Mouse (Mus musculus): ENCODE results near the gene Gm20547. TPM values are rescaled to one million over a fixed set of nuclear protein-coding genes. Genes with fewer than 3 reads are reported as not detected.
"Not testable (repeated sequence)": the region's sequence is repeated elsewhere in the genome, so short reads cannot be mapped to it uniquely, and the experiment has no call there.

Gene Gm20547
- polyA plus RNA-seq, 1 experiment from 2014 or later: not detected

- no peaks in the 10 kb centered on the region for H3K9me3 ChIP-seq (ENCODE audit: control insufficient read depth, low read length)
- H3K27me3 ChIP-seq (ENCODE audit: control insufficient read depth, insufficient read depth, low read length): no peaks in the 10 kb centered on the region
- no peak for ATAC-seq (ENCODE audit: insufficient number of reproducible peaks, low FRiP score, low TSS enrichment, low read depth)
- peaks cover 35% of the 10 kb centered on the region for H3K36me3 ChIP-seq (ENCODE audit: control insufficient read depth, insufficient read depth, low read length)
- no peak overlapping the region for H3K27ac ChIP-seq (replicated peaks; ENCODE audit: low read depth, low read length)
- H3K4me2 ChIP-seq (ENCODE audit: low read depth, severe bottlenecking): no peak overlapping the region; the same call in 1 of the 2 replicates
- no peak overlapping the region for H3K9ac ChIP-seq (ENCODE audit: low read length)
- peaks cover 12% of the 10 kb centered on the region for H3K4me1 ChIP-seq (ENCODE audit: control insufficient read depth, insufficient read depth, low read length)
- 86% methylated on average over 6 of the region's 6 CpGs for WGBS
- H3K4me3 ChIP-seq (ENCODE audit: low read depth, low read length): no peak overlapping the region; the same call in 1 of the 2 replicates
- DNase-seq (ENCODE audit: low spot score): no peak
These were observed 41.0 kb downstream of the Gm20547 start for GRCm38 (mm10) chr17:34840736-34841307.

DNA sequence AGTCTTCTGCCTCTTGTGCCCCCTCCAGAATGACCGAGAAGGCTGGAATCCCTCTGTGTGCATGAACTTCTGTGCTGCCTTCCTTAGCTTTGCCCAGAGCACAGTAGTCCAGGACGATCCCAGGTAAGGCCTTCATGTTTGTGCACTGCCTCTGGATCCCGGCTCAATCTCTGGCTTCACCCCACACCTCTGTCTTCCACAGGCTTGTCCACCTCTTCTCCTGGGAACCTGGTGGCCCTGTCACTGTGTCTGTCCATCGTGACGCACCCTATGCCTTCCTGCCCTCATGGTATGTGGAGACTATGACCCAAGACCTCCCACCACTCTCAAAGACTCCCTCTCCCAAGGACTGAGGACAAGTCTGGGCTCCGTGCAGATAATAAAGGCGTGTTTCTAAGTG, 43.1 kb downstream of the Gm20547 start:
- no peak overlapping the region for H3K4me3 ChIP-seq (ENCODE audit: low read depth, low read length)

GRCm38 (mm10) chr17:34837464-34838324, 44.1 kb downstream of the Gm20547 start:
- DNase-seq (ENCODE audit: low spot score) (peak; percentile 25), ATAC-seq (ENCODE audit: insufficient number of reproducible peaks, low FRiP score, low TSS enrichment, low read depth) (no peak)
- 0 out of 2 replicates have a peak overlapping the region, but pooled peaks have one; percentile 45 for H3K27ac ChIP-seq (replicated peaks; ENCODE audit: low read depth, low read length)
- H3K27me3 ChIP-seq (ENCODE audit: control insufficient read depth, insufficient read depth, low read length): no peaks in the 10 kb centered on the region
- H3K4me1 ChIP-seq (ENCODE audit: control insufficient read depth, insufficient read depth, low read length): peaks cover 16% of the 10 kb centered on the region
- peak overlapping the region; percentile 53 for H3K4me3 ChIP-seq (ENCODE audit: low read depth, low read length)
- H3K9ac ChIP-seq (ENCODE audit: low read length): peak overlapping the region; percentile 55
- H3K36me3 ChIP-seq (ENCODE audit: control insufficient read depth, insufficient read depth, low read length): peaks cover 26% of the 10 kb centered on the region
- WGBS: 41% methylated on average over 39 of the region's 43 CpGs
- H3K4me2 ChIP-seq (ENCODE audit: low read depth, severe bottlenecking): peak overlapping the region; percentile 98
- H3K9me3 ChIP-seq (ENCODE audit: control insufficient read depth, low read length): no peaks in the 10 kb centered on the region

More for the DNA sequence above, 43.1 kb downstream of the Gm20547 start:
- Histone ChIP-seq H3K4me2 (ENCODE audit: low read depth, severe bottlenecking) (no peak overlapping the region), H3K4me1 (ENCODE audit: control insufficient read depth, insufficient read depth, low read length) (peaks cover 16% of the 10 kb centered on the region), H3K27me3 (ENCODE audit: control insufficient read depth, insufficient read depth, low read length) (no peaks in the 10 kb centered on the region), H3K36me3 (ENCODE audit: control insufficient read depth, insufficient read depth, low read length) (peaks cover 26% of the 10 kb centered on the region), H3K9ac (ENCODE audit: low read length) (no peak overlapping the region), H3K27ac (replicated peaks; ENCODE audit: low read depth, low read length) (no peak overlapping the region), H3K9me3 (ENCODE audit: control insufficient read depth, low read length) (no peaks in the 10 kb centered on the region)
- WGBS: 93% methylated on average over 7 of the region's 7 CpGs
- no peak for ATAC-seq (ENCODE audit: insufficient number of reproducible peaks, low FRiP score, low TSS enrichment, low read depth)
- DNase-seq (ENCODE audit: low spot score): no peak

DNA sequence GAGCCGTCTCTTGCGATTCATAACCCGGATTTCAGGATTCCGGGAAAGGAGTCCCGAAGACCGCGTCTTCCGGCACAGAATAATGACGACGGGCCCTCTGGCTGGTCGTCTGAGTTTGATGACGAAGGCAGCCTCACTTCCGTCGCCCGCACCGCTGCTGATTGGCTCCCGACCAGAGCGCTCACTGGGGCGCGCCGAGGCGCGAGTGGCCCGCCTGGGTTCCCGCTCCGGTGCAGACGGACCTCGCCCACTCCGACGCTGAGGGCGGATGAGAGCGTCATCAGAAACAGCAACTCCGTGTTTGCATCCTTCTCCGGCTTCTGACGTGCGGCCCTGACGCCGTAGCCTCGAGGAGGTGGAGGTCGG, 45.0 kb downstream of the Gm20547 start, which contains the start of the genes Stk19 and Dxo:
Gene Stk19, minus strand, starts transcription at position 90 of the 366 bp plus-strand sequence.
Gene Dxo, plus strand, starts transcription at position 164 of the 366 bp plus-strand sequence.
- WGBS: under 1% methylated on average over 40 of the region's 40 CpGs
- Histone ChIP-seq H3K4me2 (ENCODE audit: low read depth, severe bottlenecking) (peak within 1 kb of the TSS; percentile 98), H3K36me3 (ENCODE audit: control insufficient read depth, insufficient read depth, low read length) (peaks cover 19% of the 10 kb centered on the region), H3K4me1 (ENCODE audit: control insufficient read depth, insufficient read depth, low read length) (peaks cover 16% of the 10 kb centered on the region), H3K27me3 (ENCODE audit: control insufficient read depth, insufficient read depth, low read length) (no peaks in the 10 kb centered on the region), H3K9ac (ENCODE audit: low read length) (peak within 1 kb of the TSS; percentile 55), H3K4me3 (ENCODE audit: low read depth, low read length) (peak within 1 kb of the TSS; percentile 53), H3K9me3 (ENCODE audit: control insufficient read depth, low read length) (no peaks in the 10 kb centered on the region), H3K27ac (replicated peaks; ENCODE audit: low read depth, low read length) (0 out of 2 replicates have a peak within 1 kb of the TSS, but pooled peaks have one; percentile 45)
- ATAC-seq (ENCODE audit: insufficient number of reproducible peaks, low FRiP score, low TSS enrichment, low read depth): peak; percentile 85
- peak; percentile 98 for DNase-seq (ENCODE audit: low spot score)

DNA sequence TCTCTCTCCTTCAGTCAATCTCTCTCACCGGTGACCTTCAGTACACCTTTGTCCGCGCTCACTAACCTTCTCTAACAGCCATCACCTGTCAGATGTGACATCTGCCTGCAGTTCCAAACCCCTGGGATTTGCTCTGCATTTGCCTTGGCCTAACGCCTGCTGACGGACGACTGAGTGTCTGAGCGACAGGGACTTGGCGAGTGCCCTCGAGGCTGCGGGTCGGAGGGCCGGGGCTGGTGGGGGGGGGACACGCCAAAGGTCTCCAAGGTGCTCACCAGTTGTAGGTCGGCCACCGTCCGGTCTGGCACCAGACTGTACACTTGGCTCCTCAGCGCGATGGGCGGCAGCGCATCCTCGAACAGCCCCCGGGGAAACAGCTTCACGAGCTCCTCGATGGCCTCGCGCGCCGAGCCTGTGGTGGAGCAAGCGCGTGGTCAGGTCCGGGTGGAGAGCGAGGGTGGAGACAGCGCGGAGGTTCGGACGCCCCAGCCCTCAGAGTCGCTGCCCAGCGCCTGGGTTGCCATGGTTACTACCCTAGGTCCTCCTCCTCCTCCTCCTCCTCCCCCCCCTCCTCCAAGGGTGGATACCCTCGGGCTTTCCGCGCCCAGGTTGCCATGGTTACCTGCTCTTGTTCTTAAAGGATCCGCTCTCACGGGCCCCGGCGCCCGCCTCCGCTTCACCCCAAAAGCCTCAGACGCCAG, 45.5 kb downstream of the Gm20547 start:
- Histone ChIP-seq H3K27me3 (ENCODE audit: control insufficient read depth, insufficient read depth, low read length) (no peaks in the 10 kb centered on the region), H3K4me1 (ENCODE audit: control insufficient read depth, insufficient read depth, low read length) (peaks cover 16% of the 10 kb centered on the region), H3K36me3 (ENCODE audit: control insufficient read depth, insufficient read depth, low read length) (peaks cover 17% of the 10 kb centered on the region), H3K4me3 (ENCODE audit: low read depth, low read length) (peak overlapping the region; percentile 53), H3K27ac (replicated peaks; ENCODE audit: low read depth, low read length) (no peak overlapping the region), H3K4me2 (ENCODE audit: low read depth, severe bottlenecking) (peak overlapping the region; percentile 98), H3K9ac (ENCODE audit: low read length) (peak overlapping the region; percentile 55), H3K9me3 (ENCODE audit: control insufficient read depth, low read length) (no peaks in the 10 kb centered on the region)
- ATAC-seq (ENCODE audit: insufficient number of reproducible peaks, low FRiP score, low TSS enrichment, low read depth) (peak; percentile 82), DNase-seq (ENCODE audit: low spot score) (no peak)
- WGBS: 4% methylated on average over 48 of the region's 48 CpGs

- 87% methylated on average over 1 of the region's 1 CpGs for whole genome bisulfite sequencing
- not testable (repeated sequence) for H3K36me3 ChIP-seq (ENCODE audit: control insufficient read depth, insufficient read depth, low read length); DNase-seq (ENCODE audit: low spot score); H3K27ac ChIP-seq (replicated peaks; ENCODE audit: low read depth, low read length); H3K9me3 ChIP-seq (ENCODE audit: control insufficient read depth, low read length); H3K4me2 ChIP-seq (ENCODE audit: low read depth, severe bottlenecking); H3K4me3 ChIP-seq (ENCODE audit: low read depth, low read length); ATAC-seq (ENCODE audit: insufficient number of reproducible peaks, low FRiP score, low TSS enrichment, low read depth); H3K4me1 ChIP-seq (ENCODE audit: control insufficient read depth, insufficient read depth, low read length); H3K9ac ChIP-seq (ENCODE audit: low read length); H3K27me3 ChIP-seq (ENCODE audit: control insufficient read depth, insufficient read depth, low read length)
These were observed 51.1 kb downstream of the Gm20547 start for GRCm38 (mm10) chr17:34830776-34831175.

DNA sequence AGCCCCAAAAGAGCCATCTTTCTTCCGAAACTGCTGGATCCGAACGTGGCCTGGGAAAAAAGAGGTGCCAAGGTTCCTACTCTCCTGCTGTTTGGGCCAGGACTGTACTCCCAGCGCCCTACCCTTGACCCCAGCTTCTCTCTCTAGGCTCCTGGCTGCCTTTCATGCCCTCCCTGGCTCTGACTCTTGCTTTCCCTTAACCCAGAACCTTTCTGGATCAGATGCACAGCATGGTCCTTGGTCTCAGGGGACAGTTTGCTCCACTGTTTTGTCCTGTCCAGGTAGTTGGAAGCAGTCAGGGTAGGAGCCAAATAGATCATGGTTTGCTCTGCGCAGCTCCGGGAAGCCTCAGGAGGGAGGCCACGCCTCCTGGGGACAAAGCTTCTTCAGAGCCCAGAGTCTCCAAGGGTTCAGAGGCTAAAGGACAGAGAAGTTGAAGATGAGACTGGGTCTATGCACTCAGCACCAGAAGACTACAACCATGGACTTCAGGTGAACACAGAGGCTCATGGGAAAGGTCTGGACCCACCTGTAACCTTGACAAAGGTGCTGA, 66.9 kb downstream of the Gm20547 start:
- WGBS: 82% methylated on average over 7 of the region's 7 CpGs
- Histone ChIP-seq H3K27ac (replicated peaks; ENCODE audit: low read depth, low read length) (no peak overlapping the region), H3K4me1 (ENCODE audit: control insufficient read depth, insufficient read depth, low read length) (no peaks in the 10 kb centered on the region), H3K36me3 (ENCODE audit: control insufficient read depth, insufficient read depth, low read length) (no peaks in the 10 kb centered on the region), H3K27me3 (ENCODE audit: control insufficient read depth, insufficient read depth, low read length) (no peaks in the 10 kb centered on the region), H3K9ac (ENCODE audit: low read length) (no peak overlapping the region), H3K4me3 (ENCODE audit: low read depth, low read length) (no peak overlapping the region), H3K4me2 (ENCODE audit: low read depth, severe bottlenecking) (no peak overlapping the region), H3K9me3 (ENCODE audit: control insufficient read depth, low read length) (no peaks in the 10 kb centered on the region)
- ATAC-seq (ENCODE audit: insufficient number of reproducible peaks, low FRiP score, low TSS enrichment, low read depth) (no peak), DNase-seq (ENCODE audit: low spot score) (no peak)

- H3K4me3 ChIP-seq (ENCODE audit: low read depth, low read length); ATAC-seq (ENCODE audit: insufficient number of reproducible peaks, low FRiP score, low TSS enrichment, low read depth); H3K27ac ChIP-seq (replicated peaks; ENCODE audit: low read depth, low read length); H3K36me3 ChIP-seq (ENCODE audit: control insufficient read depth, insufficient read depth, low read length); H3K27me3 ChIP-seq (ENCODE audit: control insufficient read depth, insufficient read depth, low read length); H3K4me1 ChIP-seq (ENCODE audit: control insufficient read depth, insufficient read depth, low read length); H3K4me2 ChIP-seq (ENCODE audit: low read depth, severe bottlenecking); H3K9ac ChIP-seq (ENCODE audit: low read length); H3K9me3 ChIP-seq (ENCODE audit: control insufficient read depth, low read length): not testable (repeated sequence)
- WGBS: 54% methylated on average over 12 of the region's 12 CpGs
- peak; percentile 40 for DNase-seq (ENCODE audit: low spot score)
These were observed 68.1 kb downstream of the Gm20547 start for GRCm38 (mm10) chr17:34813747-34814146.

Data from limb, embryonic 11.5 days (tissue).